Mouse (Mus musculus): ENCODE data around the gene Cep97.
"Not testable (repeated sequence)": the region's sequence is repeated elsewhere in the genome, so short reads cannot be mapped to it uniquely, and the experiment has no call there.

Gene Cep97

DNA sequence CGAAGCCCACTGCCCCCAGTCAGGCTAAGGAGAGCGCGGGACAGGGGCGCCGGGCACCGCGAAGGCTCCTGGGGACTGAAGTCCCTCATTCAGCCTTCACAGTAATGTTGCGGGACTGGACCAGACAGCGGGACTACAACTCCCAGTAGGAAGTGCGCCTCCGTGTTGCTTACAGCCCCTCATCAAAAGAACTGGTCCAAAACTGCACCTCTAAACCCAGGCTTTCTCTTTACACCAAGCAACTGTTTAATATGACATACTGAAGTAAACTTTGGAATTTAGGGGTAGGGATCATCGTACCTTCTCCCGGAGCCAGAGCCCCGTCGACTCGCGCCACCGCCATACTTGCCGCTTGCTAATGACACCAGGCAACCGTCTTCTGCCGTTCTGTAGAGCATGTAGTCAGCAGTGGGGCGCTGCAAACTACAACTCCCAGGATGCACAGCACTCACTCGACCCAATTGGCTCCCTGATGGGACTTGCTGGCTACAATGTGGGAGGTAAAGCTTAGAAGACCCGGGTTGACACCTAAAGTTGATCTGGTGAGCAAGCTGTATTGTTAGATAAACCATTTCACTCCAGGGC is at the start of gene Cep97:
Gene Cep97, minus strand, starts transcription at position 403 of the 585 bp plus-strand sequence.
- DNase-seq (ENCODE audit: low read depth) = peak; percentile 98

DNA sequence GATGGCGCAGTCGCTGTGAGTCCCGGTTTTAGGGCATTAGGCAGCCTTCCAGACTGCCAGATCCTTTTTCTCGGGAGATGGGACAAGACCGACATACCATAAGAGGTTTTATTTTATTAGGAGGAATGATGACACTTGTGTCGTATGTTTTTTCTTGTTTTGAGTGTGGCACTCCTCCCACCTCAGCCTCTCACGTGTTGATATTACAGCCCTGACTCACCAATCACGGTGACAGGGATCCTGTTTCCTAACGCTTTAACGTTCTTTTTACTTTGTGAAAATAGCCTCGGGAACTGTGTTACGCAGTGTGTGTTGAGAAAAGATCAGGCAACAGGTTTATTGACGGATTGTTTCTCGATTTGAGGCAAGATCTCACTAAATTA is 40.2 kb upstream of the Cep97 start:
- DNase-seq (ENCODE audit: low read depth) = peak; percentile 92

DNA sequence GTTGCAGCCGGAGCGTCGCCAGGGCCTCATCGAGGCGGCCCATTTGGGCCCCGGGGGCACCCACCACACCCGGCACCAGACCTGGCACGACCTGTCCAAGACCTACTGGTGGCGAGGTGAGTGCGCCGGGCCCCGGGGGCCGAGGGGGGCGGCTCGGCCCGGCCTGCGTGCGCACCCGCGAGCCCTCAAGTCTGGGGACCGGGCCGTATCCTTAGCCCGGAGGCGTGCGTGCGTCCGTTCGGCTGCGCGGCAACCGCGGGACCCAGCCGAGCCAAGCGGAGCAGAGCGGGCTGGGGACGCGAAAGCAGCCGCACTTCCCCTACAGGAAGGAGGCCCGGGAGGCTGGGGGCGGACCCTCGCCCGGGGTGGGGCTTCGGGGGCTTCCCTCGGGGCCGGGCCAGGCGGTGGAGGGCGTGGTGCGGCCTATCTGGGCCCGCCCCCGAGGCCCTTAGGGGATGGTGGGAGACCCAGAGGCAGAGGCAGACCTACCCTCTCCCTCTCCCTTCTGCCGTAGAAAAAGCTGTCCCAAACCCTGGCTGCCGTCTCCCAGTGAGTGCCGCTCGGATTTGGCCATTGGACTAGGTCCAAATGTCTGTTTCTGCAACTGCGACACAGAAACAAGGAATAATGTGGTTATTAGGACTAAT is 39.7 kb upstream of the Cep97 start:
- DNase-seq (ENCODE audit: low read depth) = peak; percentile 86

DNA sequence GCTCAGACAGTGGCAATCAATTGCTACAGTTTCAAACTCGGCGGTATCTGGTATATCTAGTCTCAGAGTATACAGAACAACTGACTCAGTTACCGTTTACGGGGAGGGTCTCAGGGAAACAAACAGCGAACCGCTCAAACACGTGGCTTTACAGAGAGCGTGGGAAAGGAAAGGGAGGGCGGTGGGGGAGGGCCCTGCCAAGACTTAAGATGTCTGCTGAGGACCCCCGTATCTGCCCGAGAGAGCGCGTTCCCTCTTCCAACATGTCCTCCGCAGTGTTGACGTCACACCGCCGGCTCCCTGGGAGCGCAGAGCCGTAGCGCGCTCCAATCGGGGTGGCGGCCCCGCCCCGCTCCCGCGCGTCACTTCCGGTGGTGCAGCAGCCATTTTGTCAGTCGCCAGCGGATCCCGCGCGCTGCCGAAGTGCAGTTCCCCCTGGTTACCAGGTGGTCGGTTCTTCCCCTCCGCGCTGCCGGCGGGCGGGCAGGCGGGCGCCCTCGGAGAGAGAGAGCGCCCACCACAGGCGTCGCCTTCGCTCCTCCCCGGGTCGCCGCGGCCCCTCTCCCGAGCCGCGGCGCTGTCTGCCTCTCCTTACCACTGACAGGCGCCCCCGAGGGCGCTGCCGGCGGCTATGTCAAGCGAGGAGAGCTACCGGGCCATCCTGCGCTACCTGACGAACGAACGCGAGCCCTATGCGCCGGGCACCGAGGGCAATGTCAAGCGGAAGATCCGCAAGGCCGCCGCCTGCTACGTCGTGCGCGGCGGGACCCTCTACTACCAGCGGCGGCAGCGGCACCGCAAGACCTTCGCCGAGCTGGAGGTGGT is 39.0 kb upstream of the Cep97 start, which contains the start of gene Zbtb11:
Gene Zbtb11, plus strand, starts transcription at position 453 of the 825 bp plus-strand sequence.
- peak; percentile 100 for DNase-seq (ENCODE audit: low read depth)

DNA sequence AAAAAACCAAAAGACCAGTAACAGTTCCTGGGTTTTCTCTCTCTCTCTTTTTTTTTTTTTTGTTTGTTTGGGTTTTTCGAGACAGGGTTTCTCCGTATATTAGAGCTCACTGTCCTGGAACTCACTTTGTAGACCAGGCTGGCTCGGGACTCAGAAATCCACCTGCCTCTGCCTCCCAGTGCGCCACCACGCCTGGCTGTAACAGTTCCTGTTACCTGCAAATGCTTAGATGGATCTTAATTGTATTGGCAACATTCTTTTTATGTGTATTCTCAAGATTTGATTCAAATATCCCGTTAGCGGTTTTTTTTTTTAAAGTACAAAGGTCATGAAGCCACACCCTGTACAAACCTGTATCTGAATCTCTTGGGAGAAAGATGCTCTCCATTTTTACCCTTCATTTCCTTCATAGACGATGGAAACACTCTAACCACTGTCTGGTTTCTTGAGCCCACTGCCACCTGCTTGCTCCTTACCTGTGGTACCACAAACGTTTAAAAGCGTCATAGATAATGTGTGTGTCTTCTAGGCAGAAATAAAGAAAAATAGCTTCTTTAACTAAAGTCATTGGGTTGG is 38.1 kb upstream of the Cep97 start:
- no peak for DNase-seq (ENCODE audit: low read depth)

DNA sequence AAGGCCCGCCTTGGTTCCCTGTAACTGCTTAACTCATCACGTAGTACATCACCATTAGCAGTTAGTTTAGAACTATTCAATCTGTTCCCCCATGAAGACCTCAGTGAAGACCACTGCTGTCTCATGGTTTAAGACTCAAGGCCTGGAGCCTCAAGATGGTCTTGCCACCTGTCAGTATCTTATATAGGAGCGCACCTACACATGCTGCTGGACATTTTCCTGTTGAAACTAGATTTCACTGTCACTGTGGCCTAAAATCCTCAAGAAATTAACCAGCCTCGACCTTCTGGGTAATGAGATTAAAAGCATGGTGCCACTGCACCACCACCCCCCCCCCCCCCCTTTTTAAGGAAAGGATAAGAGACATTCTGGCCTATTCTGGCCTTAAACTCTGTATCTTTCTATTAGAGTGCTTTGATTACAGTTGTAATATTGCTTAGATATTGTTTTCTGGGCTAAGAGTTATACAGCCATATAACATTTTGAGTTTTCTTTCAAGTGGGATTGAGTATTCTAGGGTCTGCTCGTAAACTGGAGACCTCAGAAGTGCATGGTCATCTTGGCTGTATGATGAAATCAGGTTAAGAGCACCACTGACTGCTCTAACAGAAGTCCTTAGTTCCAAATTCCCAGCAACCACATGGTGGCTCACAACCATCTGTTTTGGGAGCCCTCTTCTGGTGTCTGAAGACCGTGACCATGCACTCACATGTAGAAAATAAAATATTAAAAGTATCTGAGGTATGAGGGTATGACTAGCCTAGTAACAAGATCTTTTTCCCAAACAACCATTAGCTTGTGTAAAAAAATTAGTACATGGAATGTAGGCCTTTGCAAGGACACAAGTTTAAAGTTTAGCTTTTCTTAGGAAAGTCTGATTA is 37.3 kb upstream of the Cep97 start:
- DNase-seq (ENCODE audit: low read depth) = peak; percentile 81

DNA sequence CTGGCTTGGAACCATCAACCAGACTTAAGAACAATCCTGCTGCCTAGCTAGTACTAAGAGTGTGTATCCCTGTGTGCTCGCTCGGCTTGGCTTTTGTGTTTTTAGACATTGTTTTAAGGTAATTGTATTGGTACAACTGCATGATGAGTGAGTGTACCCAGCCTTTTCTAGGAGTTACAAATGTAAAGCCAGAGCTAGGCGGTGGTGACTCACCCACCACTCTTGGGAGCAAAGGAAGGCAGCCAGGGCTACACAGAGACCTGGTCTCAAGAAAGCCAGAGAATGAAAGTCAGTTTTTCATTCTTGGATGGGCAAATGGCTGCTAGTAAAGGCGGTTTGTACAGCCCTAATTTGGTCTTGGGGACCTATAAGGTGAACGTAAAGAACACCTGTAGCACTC is 35.8 kb upstream of the Cep97 start:
- DNase-seq (ENCODE audit: low read depth) = no peak

DNA sequence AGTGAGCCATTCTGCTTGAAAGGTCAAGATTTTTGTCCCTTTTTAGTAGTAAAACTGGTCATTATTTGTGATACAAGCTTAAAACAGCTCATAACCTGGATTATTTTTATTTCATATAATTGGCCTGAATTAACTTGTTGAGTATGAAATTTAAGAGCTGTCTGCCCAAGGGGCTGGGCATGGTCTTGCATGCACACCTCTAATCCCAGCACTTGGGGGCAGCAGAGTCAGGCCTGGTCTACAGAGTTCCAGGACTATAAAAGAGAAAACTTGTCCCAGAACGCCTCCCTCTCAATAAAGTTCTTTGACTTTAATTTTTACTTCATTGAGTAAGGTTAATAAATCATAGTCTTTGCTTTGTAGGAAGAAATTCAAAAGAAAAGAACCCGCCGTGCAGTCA is 34.5 kb upstream of the Cep97 start:
- DNase-seq (ENCODE audit: low read depth) = peak; percentile 84

DNA sequence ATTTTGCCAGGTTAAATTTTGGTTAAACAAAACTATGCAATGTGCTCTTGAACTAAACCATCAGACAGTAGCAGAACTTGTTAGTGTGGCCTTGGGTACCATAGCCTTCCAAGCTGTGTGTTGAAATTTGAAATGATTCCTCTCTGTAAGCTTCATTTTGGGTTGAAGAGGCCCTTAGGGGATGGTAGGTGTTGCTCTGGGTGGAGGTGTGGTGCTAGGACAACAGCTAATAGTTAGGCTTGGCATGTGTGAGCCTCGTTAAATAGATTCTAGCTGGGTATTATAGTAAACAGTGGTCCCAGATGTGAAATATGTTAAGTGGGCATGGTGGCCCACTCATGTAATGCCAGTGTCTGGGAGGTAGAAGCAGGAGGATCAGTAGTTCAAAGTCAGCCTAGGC is 32.6 kb upstream of the Cep97 start:
- no peak for DNase-seq (ENCODE audit: low read depth)

DNA sequence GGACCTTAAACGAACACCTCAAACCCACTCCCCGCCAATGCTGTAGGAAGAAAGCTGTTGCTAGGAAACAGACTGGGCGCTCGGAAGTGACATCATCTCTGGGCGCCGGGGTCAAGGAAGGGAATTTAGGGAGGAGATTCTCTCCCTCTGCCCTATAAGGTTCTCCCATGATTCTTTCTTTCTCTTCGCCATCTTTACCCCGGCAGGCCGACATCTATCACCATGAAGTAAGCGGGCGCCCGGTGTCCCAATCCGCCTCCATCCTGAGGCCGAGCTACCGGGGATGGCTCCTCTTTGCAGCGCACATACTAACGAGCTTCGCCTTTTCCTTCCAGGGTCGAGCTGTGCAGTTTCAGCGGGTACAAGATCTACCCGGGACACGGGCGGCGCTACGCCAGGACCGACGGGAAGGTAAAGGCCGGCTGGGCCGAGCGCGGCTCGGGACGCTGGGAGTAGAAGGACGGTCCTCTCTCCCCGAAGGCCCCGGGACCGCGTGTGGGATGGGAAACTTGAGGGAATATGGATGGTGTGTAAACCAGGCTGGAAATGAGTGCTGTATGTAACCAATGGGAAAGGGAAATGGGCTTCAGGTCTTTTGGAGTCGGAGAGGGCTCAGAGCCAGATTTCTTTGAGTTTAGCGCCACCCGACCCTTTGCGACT is 31.7 kb upstream of the Cep97 start, which contains the start of gene Rpl24:
Gene Rpl24, plus strand, starts transcription at position 64 of the 660 bp plus-strand sequence.
- DNase-seq (ENCODE audit: low read depth) = peak; percentile 97

DNA sequence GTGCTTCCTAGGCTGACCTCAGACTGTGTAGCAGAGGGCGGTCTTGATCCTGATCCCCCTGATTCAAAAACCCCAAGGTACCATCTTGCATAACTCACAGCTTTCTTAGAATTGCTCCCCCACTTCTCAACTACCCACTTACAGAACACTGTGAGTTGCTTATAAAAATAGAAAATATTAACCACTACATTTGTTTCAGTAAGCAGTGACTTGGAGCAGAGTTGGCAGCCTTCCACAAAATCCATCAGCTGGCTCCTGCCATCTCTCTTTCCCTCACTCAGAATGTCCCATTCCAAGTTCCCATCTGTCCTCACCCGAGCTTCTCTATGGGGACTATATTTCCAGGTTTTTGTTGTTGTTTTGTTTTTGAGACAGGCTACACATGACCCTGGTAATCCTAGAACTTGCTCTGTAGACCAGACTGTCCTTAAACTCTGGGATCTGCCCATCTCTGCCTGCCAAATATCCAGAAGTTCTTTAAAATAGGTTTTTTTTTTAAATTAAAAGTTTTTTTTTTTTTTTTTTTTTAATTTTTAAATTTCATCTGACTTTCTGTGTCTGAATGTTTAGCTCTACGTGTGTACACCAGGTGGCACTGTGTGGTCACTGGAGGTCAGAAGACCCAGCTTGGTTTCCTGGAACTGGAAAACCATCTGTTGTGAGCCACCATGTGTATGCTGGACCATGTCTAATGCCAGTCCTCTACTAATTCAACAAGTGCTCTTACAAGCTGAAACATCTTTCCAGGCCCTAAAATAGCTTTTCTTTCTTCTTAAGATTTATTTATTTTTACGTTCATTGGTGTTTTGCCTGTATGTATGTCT is 29.7 kb upstream of the Cep97 start:
- peak; percentile 89 for DNase-seq (ENCODE audit: low read depth)

DNA sequence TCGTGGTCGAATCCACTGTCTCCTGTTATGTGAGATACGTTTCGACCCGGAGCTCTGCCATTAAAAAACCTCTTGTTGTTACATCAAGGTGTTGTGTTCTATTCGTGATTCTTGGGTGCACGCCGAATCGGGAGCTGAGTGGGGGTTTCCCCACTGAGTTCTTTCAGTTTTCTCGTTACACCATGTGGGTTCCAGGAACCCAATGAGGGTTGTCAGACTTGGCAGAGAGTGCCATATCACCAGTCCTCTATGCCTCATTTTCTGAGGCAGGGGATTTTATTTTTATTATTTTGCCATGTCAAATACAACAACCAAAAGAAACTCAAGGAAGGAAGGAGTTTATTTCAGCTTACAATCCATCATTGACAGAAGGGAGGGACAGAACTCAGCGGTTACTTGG is 28.4 kb upstream of the Cep97 start:
- DNase-seq (ENCODE audit: low read depth) = not testable (repeated sequence)

DNA sequence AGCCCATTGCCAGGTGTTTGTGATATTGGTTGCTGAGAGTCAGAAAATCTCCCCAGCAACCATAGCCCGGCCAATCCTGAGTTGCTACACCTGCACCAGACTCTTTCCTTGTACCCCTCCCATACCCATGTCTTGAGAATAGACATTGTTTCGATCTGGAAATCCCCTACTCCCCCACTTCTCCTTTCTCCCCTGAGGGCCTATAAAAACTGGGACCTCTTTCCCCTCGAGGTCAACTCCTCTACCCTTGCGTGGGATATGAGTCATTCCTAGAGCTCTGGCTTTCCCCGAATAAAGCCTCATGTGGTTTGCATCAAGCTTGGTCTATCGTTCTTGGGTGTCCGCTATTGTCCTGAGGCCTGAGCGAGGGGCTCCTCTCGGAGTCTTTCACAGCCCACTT is 19.5 kb upstream of the Cep97 start:
- DNase-seq (ENCODE audit: low read depth) = not testable (repeated sequence)

DNA sequence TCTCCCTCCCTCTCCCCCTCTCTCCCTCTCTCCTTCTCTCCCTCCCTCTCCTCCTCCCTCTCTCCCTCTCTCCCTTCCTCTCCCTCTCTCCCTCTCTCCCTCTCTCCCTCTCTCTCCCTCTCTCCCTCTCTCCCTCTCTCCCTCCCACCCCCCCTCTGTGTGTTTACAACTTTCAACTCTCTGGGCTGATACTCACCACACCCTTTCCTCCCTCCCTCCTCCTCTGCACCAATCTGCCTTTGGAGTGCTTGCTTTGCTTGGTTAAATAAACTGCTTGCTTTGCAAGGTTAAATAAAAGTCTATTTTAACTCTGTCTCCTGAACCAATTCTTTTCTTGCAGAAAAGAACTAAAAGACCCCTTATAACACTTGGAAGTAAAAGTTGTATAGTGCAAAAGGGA is 18.1 kb upstream of the Cep97 start:
- DNase-seq (ENCODE audit: low read depth) = no peak

DNA sequence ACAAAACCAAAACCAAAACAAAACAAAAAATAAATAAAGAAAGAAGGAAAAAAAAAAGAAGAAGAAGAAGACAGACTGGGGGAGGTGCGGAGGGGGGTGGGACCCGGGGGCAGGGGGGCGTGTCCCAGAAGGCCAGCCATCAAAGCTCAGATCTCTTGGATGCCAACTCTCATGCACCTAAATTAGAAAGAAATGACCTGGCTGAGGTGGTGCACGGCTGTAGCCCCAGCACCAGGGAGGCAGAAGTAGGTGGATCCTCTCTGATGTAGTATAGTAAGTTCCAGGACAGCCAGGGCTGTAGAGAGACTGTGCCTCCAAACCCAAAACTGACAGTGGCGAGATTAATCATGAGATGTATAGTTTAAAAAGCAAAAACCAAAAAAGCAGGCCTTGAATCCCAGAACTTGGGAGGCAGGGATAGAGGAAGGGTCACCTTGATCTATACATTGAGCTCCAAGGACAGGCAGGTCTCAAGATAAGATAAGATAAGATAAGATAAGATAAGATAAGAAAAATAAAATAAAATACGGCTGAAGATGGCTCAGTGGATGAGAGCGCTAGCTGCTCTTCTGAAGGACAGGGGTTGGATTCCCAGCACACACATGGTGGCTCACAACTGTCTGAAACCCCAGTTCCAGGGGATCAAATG is 17.1 kb upstream of the Cep97 start:
- peak; percentile 38 for DNase-seq (ENCODE audit: low read depth)

DNA sequence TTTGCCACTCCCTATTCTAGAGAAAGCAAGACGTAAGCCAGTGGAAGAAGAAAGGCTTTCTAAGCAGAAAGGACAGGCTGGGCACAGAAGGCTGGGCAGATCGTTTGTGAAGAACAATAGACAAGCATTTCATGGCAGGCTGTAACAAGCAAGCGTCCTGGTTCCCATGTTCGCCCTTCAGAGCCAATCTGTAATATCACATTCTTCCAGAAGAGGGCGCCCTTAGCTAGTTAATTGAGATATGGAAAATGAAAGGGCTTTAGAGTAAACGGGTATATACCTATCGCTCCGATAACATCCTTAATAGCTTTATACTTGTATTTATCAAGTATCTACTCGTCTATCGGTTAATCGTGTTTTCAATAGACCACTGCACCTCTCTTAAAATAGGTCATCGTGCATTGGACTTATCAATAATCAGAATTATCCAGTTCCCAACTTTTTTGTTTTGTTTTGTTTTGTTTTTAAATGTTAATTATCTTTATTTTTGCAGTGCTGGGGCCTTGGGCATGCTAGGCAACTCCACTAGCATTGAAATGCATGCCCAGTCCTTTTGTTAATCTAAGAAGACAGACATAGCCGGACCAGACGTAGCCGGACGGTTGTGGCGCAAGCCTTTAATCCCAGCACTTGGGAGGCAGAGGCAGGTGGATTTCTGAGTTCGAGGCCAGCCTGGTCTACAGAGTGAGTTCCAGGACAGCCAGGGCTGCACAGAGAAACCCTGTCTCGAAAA is 16.5 kb upstream of the Cep97 start:
- peak; percentile 97 for DNase-seq (ENCODE audit: low read depth)

DNA sequence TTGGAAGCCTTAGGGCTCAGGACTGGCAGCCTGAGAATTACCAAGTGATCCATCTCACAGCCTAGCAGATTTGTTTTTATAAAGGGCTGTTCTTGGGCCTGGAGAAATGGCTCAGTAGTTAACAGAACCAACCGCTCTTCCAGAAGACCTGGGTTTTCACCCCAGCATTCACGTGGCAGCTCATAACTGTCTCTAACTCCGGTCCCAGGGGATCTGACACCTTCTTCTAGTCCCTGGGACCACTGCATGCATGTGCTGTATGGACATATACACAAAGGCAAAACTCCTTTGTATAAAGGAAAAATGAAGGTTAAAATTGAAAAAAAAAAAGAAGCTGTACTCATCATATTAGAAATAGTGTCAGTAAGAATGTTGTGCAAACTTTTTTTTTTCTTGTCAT is 15.8 kb upstream of the Cep97 start:
- no peak for DNase-seq (ENCODE audit: low read depth)

DNA sequence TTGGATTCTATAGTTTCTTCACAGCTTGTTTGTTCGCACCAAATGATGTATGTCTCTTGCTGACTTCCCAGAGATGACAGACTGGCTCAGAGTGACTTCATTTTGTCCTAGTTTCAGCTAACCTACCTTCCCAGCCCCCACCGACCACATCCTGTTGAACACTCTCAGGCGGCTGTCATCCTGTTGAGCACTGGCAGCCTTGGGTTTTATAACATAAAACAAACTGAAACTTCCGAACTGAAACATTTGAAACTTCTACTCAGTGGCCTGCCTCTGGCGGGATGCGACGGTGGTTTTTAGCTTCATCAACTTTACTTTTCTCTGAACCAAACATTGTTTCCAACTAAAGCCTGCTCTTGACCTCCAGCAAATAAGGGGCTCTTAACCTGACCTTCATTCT is 14.3 kb upstream of the Cep97 start:
- peak; percentile 97 for DNase-seq (ENCODE audit: low read depth)

DNA sequence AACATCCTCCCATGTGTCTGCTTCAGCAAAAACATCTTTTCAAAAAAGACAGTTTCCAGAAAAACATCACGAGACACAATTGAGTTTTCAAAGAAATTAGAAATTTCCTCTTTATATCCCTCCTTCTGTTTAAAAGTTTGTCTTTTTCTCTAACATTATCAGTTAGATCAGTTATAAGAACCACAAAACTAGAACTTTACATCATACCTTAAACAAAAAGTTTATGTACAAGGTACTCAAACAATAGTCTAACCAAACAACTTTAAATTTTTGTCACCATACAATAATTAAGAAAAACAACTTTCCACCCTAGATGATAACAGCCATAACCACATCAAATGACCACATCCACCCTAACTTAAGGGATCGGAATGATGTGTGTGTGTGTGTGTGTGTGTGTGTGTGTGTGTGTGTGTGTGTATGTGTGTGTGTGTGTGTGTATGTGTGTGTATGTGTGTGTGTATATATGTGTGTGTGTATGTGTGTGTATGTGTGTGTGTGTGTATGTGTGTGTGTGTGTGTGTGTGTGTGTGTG is 13.3 kb upstream of the Cep97 start:
- peak; percentile 70 for DNase-seq (ENCODE audit: low read depth)
